Mouse (Mus musculus) heart, postnatal 0 days (tissue): ENCODE data around the gene Bcat1. TPM values are rescaled to one million over a fixed set of nuclear protein-coding genes. Genes with fewer than 3 reads are reported as not detected.

Experiments used
- ATAC-seq: fragments of 200-750 bp; cut with Nextera tagmentation; 2 replicates; pipeline ENCODE4 v1.8.0; 2017; ENCODE audit warnings: low read depth, moderate number of reproducible peaks, moderate library complexity; ENCODE audit not compliant: insufficient read depth
- DNase-seq: peaks from one replicate; pipeline ENCODE4 v3.0.0-alpha.2; 2016; ENCODE audit warnings: low spot score
- H3K27ac ChIP-seq: fragments of 300-500 bp; sonication (generic); 2 replicates; pipeline ENCODE4 v1.5.1; 2014; ENCODE audit warnings: low read depth, mild to moderate bottlenecking
- H3K27me3 ChIP-seq: fragments of 300-500 bp; sonication (generic); 2 replicates; pipeline ENCODE4 v1.6.1; 2014; ENCODE audit warnings: low read length, mixed read lengths; ENCODE audit not compliant: control insufficient read depth, insufficient read depth
- H3K36me3 ChIP-seq: fragments of 300-500 bp; sonication (generic); replicated peaks from 2 replicates; pipeline ENCODE4 v1.6.1; 2014; ENCODE audit warnings: low read length, mixed read lengths; ENCODE audit not compliant: control insufficient read depth, insufficient read depth
- H3K4me1 ChIP-seq: fragments of 300-500 bp; sonication (generic); 2 replicates; pipeline ENCODE4 v1.6.1; 2014; ENCODE audit warnings: antibody characterized with exemption; ENCODE audit not compliant: control insufficient read depth, insufficient read depth
- H3K4me2 ChIP-seq: fragments of 300-500 bp; sonication (generic); 2 replicates; pipeline ENCODE4 v1.6.1; 2014; ENCODE audit warnings: low read depth, mild to moderate bottlenecking, low read length, moderate library complexity
- H3K4me3 ChIP-seq: fragments of 300-500 bp; sonication (generic); 2 replicates; pipeline ENCODE4 v1.5.1; 2014; ENCODE audit warnings: low read depth, low read length
- H3K9ac ChIP-seq: fragments of 300-500 bp; sonication (generic); replicated peaks from 2 replicates; pipeline ENCODE4 v1.6.1; 2014; ENCODE audit warnings: low read depth, low read length, mixed read lengths
- H3K9me3 ChIP-seq: fragments of 300-500 bp; sonication (generic); replicated peaks from 2 replicates; pipeline ENCODE4 v1.6.1; 2016; ENCODE audit warnings: low read length; ENCODE audit not compliant: control insufficient read depth
- CTCF ChIP-seq: IDR thresholded peaks from 2 replicates; pipeline ENCODE4 v1.5.1; 2016; ENCODE audit warnings: antibody characterized with exemption, control low read depth, low read depth
- EP300 ChIP-seq: IDR thresholded peaks from 2 replicates; pipeline ENCODE4 v1.6.1; 2016; ENCODE audit warnings: antibody characterized with exemption, low read depth
- WGBS: fragments of 180-500 bp; shearing (Covaris S2); extraction: QIAGEN DNeasy Blood & Tissue Kit; methylation state at CpG from one replicate; pipeline ENCODE4 v1.1.7; 2014; 5-methylcytosine and 5-hydroxymethylcytosine counted together
- polyA plus RNA-seq: library from polyadenylated mRNA; unstranded; fragments of >200 nt; fragmentation: Nextera tagmentation; extraction: Ambion mirVana; gene quantifications from 2 replicates; pipeline ENCODE4 v1.2.1, GENCODE M21; 2015
- total RNA-seq: library from RNA; depleted of rRNA; stranded (reverse); fragments of >200 nt; gene quantifications from 2 replicates; pipeline ENCODE4 v1.2.3, GENCODE M21; 2014; ENCODE audit warnings: low replicate concordance

Gene Bcat1
- total and polyA plus RNA-seq, 2 experiments from 2014 or later: 0.94 to 2.6 TPM

- Histone ChIP-seq H3K4me3 (no peak overlapping the region), H3K4me2 (no peak overlapping the region), H3K36me3 (no peaks in the 10 kb centered on the region), H3K9ac (no peak overlapping the region), H3K27me3 (no peaks in the 10 kb centered on the region), H3K9me3 (no peaks in the 10 kb centered on the region), H3K4me1 (no peaks in the 10 kb centered on the region), H3K27ac (no peak overlapping the region)
- WGBS: 62% methylated on average over 8 of the region's 8 CpGs
- ATAC-seq (no peak), DNase-seq (no peak)
- TF ChIP-seq EP300 (no peak), CTCF (no peak)
These were observed 8.3 kb downstream of the Bcat1 start for GRCm38 (mm10) chr6:145067679-145068078.

GRCm38 (mm10) chr6:145066416-145066815, 9.6 kb downstream of the Bcat1 start:
- Histone ChIP-seq H3K9ac (no peak overlapping the region), H3K4me2 (no peak overlapping the region), H3K27me3 (no peaks in the 10 kb centered on the region), H3K4me1 (no peaks in the 10 kb centered on the region), H3K4me3 (no peak overlapping the region), H3K9me3 (no peaks in the 10 kb centered on the region), H3K36me3 (no peaks in the 10 kb centered on the region), H3K27ac (no peak overlapping the region)
- no peak for ATAC-seq
- TF ChIP-seq EP300: no peak
- no peak for DNase-seq
- 80% methylated on average over 6 of the region's 6 CpGs for WGBS

- WGBS: 70% methylated on average over 4 of the region's 4 CpGs
- Histone ChIP-seq H3K36me3 (no peaks in the 10 kb centered on the region), H3K27ac (no peak overlapping the region), H3K4me2 (no peak overlapping the region), H3K27me3 (no peaks in the 10 kb centered on the region), H3K9ac (no peak overlapping the region), H3K4me3 (no peak overlapping the region), H3K4me1 (no peaks in the 10 kb centered on the region), H3K9me3 (no peaks in the 10 kb centered on the region)
- TF ChIP-seq EP300 (no peak), CTCF (no peak)
- ATAC-seq (no peak), DNase-seq (no peak)
These were observed 10.6 kb downstream of the Bcat1 start for GRCm38 (mm10) chr6:145065301-145065845.

GRCm38 (mm10) chr6:145064104-145064503, 11.9 kb downstream of the Bcat1 start:
- ATAC-seq: no peak
- no peak overlapping the region for H3K4me3 ChIP-seq
- H3K36me3 ChIP-seq: no peaks in the 10 kb centered on the region
- H3K9me3 ChIP-seq: no peaks in the 10 kb centered on the region
- 75% methylated on average over 1 of the region's 1 CpGs for WGBS
- DNase-seq: no peak
- no peak overlapping the region for H3K9ac ChIP-seq
- no peak for TF ChIP-seq CTCF
- no peaks in the 10 kb centered on the region for H3K4me1 ChIP-seq
- H3K27me3 ChIP-seq: no peaks in the 10 kb centered on the region
- H3K4me2 ChIP-seq: no peak overlapping the region
- no peak overlapping the region for H3K27ac ChIP-seq

- Histone ChIP-seq H3K4me3 (no peak overlapping the region), H3K4me2 (no peak overlapping the region), H3K9me3 (no peaks in the 10 kb centered on the region), H3K27ac (no peak overlapping the region), H3K4me1 (no peaks in the 10 kb centered on the region), H3K9ac (no peak overlapping the region), H3K27me3 (no peaks in the 10 kb centered on the region), H3K36me3 (no peaks in the 10 kb centered on the region)
- 50% methylated on average over 5 of the region's 5 CpGs for WGBS
- ATAC-seq: no peak
- no peak for DNase-seq
- TF ChIP-seq EP300 (no peak), CTCF (no peak)
These were observed 12.6 kb downstream of the Bcat1 start for GRCm38 (mm10) chr6:145063212-145063868.

GRCm38 (mm10) chr6:145062763-145063162, 13.2 kb downstream of the Bcat1 start:
- no peaks in the 10 kb centered on the region for H3K9me3 ChIP-seq
- H3K4me2 ChIP-seq: no peak overlapping the region
- no peak overlapping the region for H3K27ac ChIP-seq
- TF ChIP-seq CTCF (no peak), EP300 (no peak)
- no peaks in the 10 kb centered on the region for H3K27me3 ChIP-seq
- DNase-seq (no peak), ATAC-seq (no peak)
- 41% methylated on average over 4 of the region's 4 CpGs for WGBS
- no peaks in the 10 kb centered on the region for H3K4me1 ChIP-seq
- no peaks in the 10 kb centered on the region for H3K36me3 ChIP-seq
- H3K4me3 ChIP-seq: no peak overlapping the region
- no peak overlapping the region for H3K9ac ChIP-seq
